Mouse (Mus musculus) CH12.LX (cell line): ENCODE data around the gene Cped1. TPM values are rescaled to one million over a fixed set of nuclear protein-coding genes. Genes with fewer than 3 reads are reported as not detected.

Experiments
- DNase-seq: peaks from one replicate; pipeline ENCODE4 v3.0.0-alpha.2; 2013; ENCODE audit errors: extremely low read depth
- H3K27ac ChIP-seq: 2 replicates; pipeline ENCODE4 v1.5.1; 2012; ENCODE audit warnings: low read depth, mild to moderate bottlenecking, control low read depth, moderate library complexity; ENCODE audit not compliant: insufficient read depth
- H3K27me3 ChIP-seq: replicated peaks from 2 replicates; pipeline ENCODE3; 2012; ENCODE audit warnings: inconsistent platforms
- H3K36me3 ChIP-seq, 2 experiments: replicated peaks in 1 of 2; 2 replicates each; pipeline versions ENCODE3 to v1.6.1; 2012; ENCODE audit warnings: inconsistent platforms in 1 of 2, low read length in 1 of 2, mild to moderate bottlenecking in 1 of 2, mixed read lengths in 1 of 2, moderate library complexity in 1 of 2; ENCODE audit not compliant: control insufficient read depth in 1 of 2, insufficient read depth in 1 of 2
- H3K4me1 ChIP-seq, 2 experiments: 2 replicates each; pipeline ENCODE4 v1.6.1; 2012; ENCODE audit warnings: inconsistent platforms in 1 of 2, moderate library complexity in 1 of 2; ENCODE audit not compliant: insufficient read depth in 2 of 2, control insufficient read depth in 1 of 2
- H3K4me2 ChIP-seq: 2 replicates; pipeline ENCODE4 v1.6.1; 2012; ENCODE audit warnings: low read depth, mild to moderate bottlenecking, control low read depth; ENCODE audit not compliant: poor library complexity, insufficient read depth, severe bottlenecking
- H3K4me3 ChIP-seq, 3 experiments: fragments of 150-350 bp in 1 of 3; sonication (generic) in 1 of 3; replicated peaks in 1 of 3; 2 replicates each; pipeline versions ENCODE3 to v1.5.1; 2011 to 2012; ENCODE audit warnings: low read depth in 2 of 3, low read length in 2 of 3, mild to moderate bottlenecking in 2 of 3, moderate library complexity in 2 of 3, control low read depth in 1 of 3, improper control_type of control experiment in 1 of 3, inconsistent platforms in 1 of 3, mixed read lengths in 1 of 3; ENCODE audit not compliant: poor library complexity in 1 of 3
- H3K79me2 ChIP-seq: replicated peaks from 2 replicates; pipeline ENCODE4 v1.6.1; 2012; ENCODE audit warnings: mild to moderate bottlenecking, moderate library complexity; ENCODE audit not compliant: control insufficient read depth, poor library complexity, insufficient read depth, severe bottlenecking; ENCODE audit errors: extremely low read depth
- H3K9ac ChIP-seq: 2 replicates; pipeline ENCODE4 v1.6.1; 2012; ENCODE audit warnings: low read depth, mild to moderate bottlenecking, control low read depth, moderate library complexity; ENCODE audit not compliant: insufficient read depth
- H3K9me3 ChIP-seq: replicated peaks from 2 replicates; pipeline ENCODE3; 2012; ENCODE audit warnings: low read length, inconsistent platforms, mixed read lengths
- CHD1 ChIP-seq: IDR thresholded peaks from 2 replicates; pipeline ENCODE4 v1.6.1; 2012; ENCODE audit warnings: low read depth, low read length, improper control_type of control experiment, inconsistent platforms
- CHD2 ChIP-seq: IDR thresholded peaks from 2 replicates; pipeline ENCODE4 v1.6.1; 2011; ENCODE audit warnings: low read length, improper control_type of control experiment
- CTCF ChIP-seq, 2 experiments: IDR thresholded peaks in 1 of 2; conservative IDR thresholded peaks in 1 of 2; 2 replicates each; pipeline ENCODE4 v1.5.1; 2011 to 2012; ENCODE audit warnings: low read depth in 2 of 2, low read length in 2 of 2, improper control_type of control experiment in 1 of 2, inconsistent platforms in 1 of 2, mild to moderate bottlenecking in 1 of 2, moderate library complexity in 1 of 2
- E2F4 ChIP-seq: IDR thresholded peaks from 2 replicates; pipeline ENCODE4 v1.6.1; 2011; ENCODE audit warnings: low read depth, low read length, improper control_type of control experiment; ENCODE audit not compliant: insufficient replicate concordance
- ETS1 ChIP-seq: conservative IDR thresholded peaks from 2 replicates; pipeline ENCODE4 v1.6.1; 2012; ENCODE audit warnings: low read depth, mild to moderate bottlenecking, inconsistent platforms, low read length, improper control_type of control experiment, moderate library complexity
- JUN ChIP-seq: IDR thresholded peaks from 2 replicates; pipeline ENCODE4 v1.6.1; 2011; ENCODE audit warnings: low read depth, mild to moderate bottlenecking, low read length, improper control_type of control experiment, moderate library complexity; ENCODE audit not compliant: insufficient read depth
- MAZ ChIP-seq: IDR thresholded peaks from 2 replicates; pipeline ENCODE4 v1.6.1; 2012; ENCODE audit warnings: low read depth, mild to moderate bottlenecking, inconsistent platforms, low read length, improper control_type of control experiment, moderate library complexity
- MEF2A ChIP-seq: IDR thresholded peaks from 2 replicates; pipeline ENCODE4 v1.6.1; 2014; ENCODE audit warnings: low read depth, mild to moderate bottlenecking, inconsistent platforms, low read length, improper control_type of control experiment, borderline replicate concordance
- MXI1 ChIP-seq: IDR thresholded peaks from 2 replicates; pipeline ENCODE4 v1.6.1; 2011; ENCODE audit warnings: mild to moderate bottlenecking, low read depth, low read length, improper control_type of control experiment
- MYC ChIP-seq: IDR thresholded peaks from 2 replicates; pipeline ENCODE4 v1.6.1; 2011; ENCODE audit warnings: low read depth, mild to moderate bottlenecking, improper control_type of control experiment, low read length
- NRF1 ChIP-seq: IDR thresholded peaks from 2 replicates; pipeline ENCODE4 v1.6.1; 2014; ENCODE audit warnings: low read depth, mild to moderate bottlenecking, inconsistent platforms, low read length, improper control_type of control experiment, moderate library complexity
- POLR2A ChIP-seq: IDR thresholded peaks from 2 replicates; pipeline ENCODE4 v1.6.1; 2011; ENCODE audit warnings: low read depth, mild to moderate bottlenecking, improper control_type of control experiment, low read length
- SMC3 ChIP-seq: IDR thresholded peaks from 2 replicates; pipeline ENCODE4 v1.6.1; 2011; ENCODE audit warnings: low read depth, low read length, improper control_type of control experiment
- UBTF ChIP-seq: IDR thresholded peaks from 2 replicates; pipeline ENCODE4 v1.6.1; 2012; ENCODE audit warnings: low read depth, mild to moderate bottlenecking, inconsistent platforms, low read length, improper control_type of control experiment, moderate library complexity
- ZMIZ1 ChIP-seq: IDR thresholded peaks from 2 replicates; pipeline ENCODE4 v1.6.1; 2012; ENCODE audit warnings: low read depth, mild to moderate bottlenecking, inconsistent platforms, low read length, improper control_type of control experiment
- ZNF384 ChIP-seq: IDR thresholded peaks from 2 replicates; pipeline ENCODE4 v1.6.1; 2012; ENCODE audit warnings: low read depth, low read length, improper control_type of control experiment, inconsistent platforms
- dilution Hi-C: fragments of 300-500 bp; cut with MboI; formaldehyde crosslinking; loops from 2 replicates; pipeline ENCODE4 v1.14.3; 2020; ENCODE audit warnings: low sequenced_read_pairs; ENCODE audit not compliant: extremely low pct_unique_long_range_greater_than_20kb, extremely low pct_ligation_motif_present
- in situ Hi-C: fragments of 300-500 bp; cut with MboI; formaldehyde crosslinking; loops from 3 replicates; pipeline ENCODE4 v1.14.3; 2019; ENCODE audit warnings: low sequenced_read_pairs, low pct_ligation_motif_present, low pct_unique_long_range_greater_than_20kb, mixed read lengths
- polyA plus RNA-seq: library from polyadenylated mRNA; unstranded; fragments of >175 nt; gene quantifications from 2 replicates; pipeline ENCODE4 v1.2.1, GENCODE M21; 2012; ENCODE audit warnings: low read depth; ENCODE audit not compliant: insufficient read length
- total RNA-seq, 2 experiments: library from RNA; depleted of rRNA; stranded (reverse); fragments of 300-350 nt in 1 of 2; fragments of >200 nt in 1 of 2; gene quantifications; 2 replicates each; pipeline ENCODE4 v1.2.3; 2012 to 2014

The Cped1 gene
- total and polyA plus RNA-seq, 3 experiments = 0.51 to 6.8 (median 1.1) TPM

GRCm38 (mm10) chr6:21990181-21991135 lies 4.7 kb downstream of the Cped1 start:
- dilution Hi-C loops (no loop called here), in situ Hi-C loops (no loop called here)
- Histone ChIP-seq H3K27me3 (no peaks in the 10 kb centered on the region), H3K36me3 (no peaks in the 10 kb centered on the region), H3K79me2 (no peaks in the 10 kb centered on the region), H3K27ac (no peak overlapping the region), H3K4me3 (no peak overlapping the region), H3K4me2 (no peak overlapping the region), H3K9ac (no peak overlapping the region), H3K9me3 (no peaks in the 10 kb centered on the region), H3K4me1 (no peaks in the 10 kb centered on the region)
- TF ChIP-seq MAZ = no peak
- TF ChIP-seq CTCF (conservative IDR thresholded peaks at IDR 0.05 in 1 of 2, IDR thresholded peaks at IDR 0.05 in 1 of 2; ENCODE audit: low read depth in 2 of 2, low read length in 2 of 2) = no peak
- DNase-seq = no peak

- no peak for TF ChIP-seq ZNF384
- TF ChIP-seq POLR2A = no peak
- TF ChIP-seq SMC3 = no peak
- no peak for TF ChIP-seq CHD2
- TF ChIP-seq JUN = no peak
- TF ChIP-seq CHD1 = no peak
- no peak for TF ChIP-seq E2F4
- no peak for TF ChIP-seq UBTF
- no peak for TF ChIP-seq MXI1
- TF ChIP-seq MEF2A = no peak
- no peak for TF ChIP-seq ETS1
- no peak for TF ChIP-seq ZMIZ1
- no peak for TF ChIP-seq MYC
- no peak for TF ChIP-seq NRF1
- no peak for TF ChIP-seq MAZ
- no peak overlapping the region for H3K9ac ChIP-seq
- no peaks in the 10 kb centered on the region for H3K9me3 ChIP-seq
- H3K4me2 ChIP-seq = no peak overlapping the region
- H3K4me1 ChIP-seq = no peaks in the 10 kb centered on the region
- no peak for DNase-seq
- dilution Hi-C loops (no loop called here), in situ Hi-C loops (no loop called here)
- no peaks in the 10 kb centered on the region for H3K79me2 ChIP-seq
- H3K27ac ChIP-seq = no peak overlapping the region
- H3K36me3 ChIP-seq = no peaks in the 10 kb centered on the region
- H3K4me3 ChIP-seq = no peak overlapping the region
- H3K27me3 ChIP-seq = no peaks in the 10 kb centered on the region
Measured at GRCm38 (mm10) chr6:21991151-21991550, 5.4 kb downstream of the Cped1 start.
